Mouse (Mus musculus): Measurements from ENCODE around the gene Thsd4. TPM values are rescaled to one million over a fixed set of nuclear protein-coding genes. Genes with fewer than 3 reads are reported as not detected.

Thsd4 gene
- polyA plus RNA-seq, 1 experiment, result 1.3 TPM

GRCm38 (mm10) chr9:60117831-60118230, 404.0 kb downstream of the Thsd4 start:
- no peaks in the 10 kb centered on the region for H3K79me3 ChIP-seq (ENCODE audit: low read depth)
- no peak overlapping the region for H3K4me3 ChIP-seq (ENCODE audit: insufficient read depth, poor library complexity, severe bottlenecking)
- TF ChIP-seq FOSL1 (IDR thresholded peaks at IDR 0.05; ENCODE audit: insufficient read depth, low read length, poor library complexity, severe bottlenecking) (no peak), MAX (IDR thresholded peaks at IDR 0.05) (no peak), MYOG (IDR thresholded peaks at IDR 0.05; ENCODE audit: control insufficient read depth, extremely low read depth, insufficient read length) (no peak), USF1 (IDR thresholded peaks at IDR 0.05; ENCODE audit: low read depth) (no peak), CTCF (IDR thresholded peaks at IDR 0.05; ENCODE audit: control insufficient read depth, insufficient read depth, insufficient read length) (no peak), MYOD1 (IDR thresholded peaks at IDR 0.05; ENCODE audit: control insufficient read depth, insufficient read length, low read depth) (no peak), CEBPB (IDR thresholded peaks at IDR 0.05; ENCODE audit: low read depth) (no peak)
- H3K79me2 ChIP-seq (ENCODE audit: control insufficient read depth, insufficient read depth), result no peaks in the 10 kb centered on the region
- H3K27me3 ChIP-seq (ENCODE audit: control insufficient read depth, insufficient read depth, insufficient read length), result peaks cover 10% of the 10 kb centered on the region
- no peak overlapping the region for H3ac ChIP-seq (ENCODE audit: control insufficient read depth, insufficient read length, low read depth)
- H3K36me3 ChIP-seq (ENCODE audit: control insufficient read depth, insufficient read depth), result no peaks in the 10 kb centered on the region

DNA sequence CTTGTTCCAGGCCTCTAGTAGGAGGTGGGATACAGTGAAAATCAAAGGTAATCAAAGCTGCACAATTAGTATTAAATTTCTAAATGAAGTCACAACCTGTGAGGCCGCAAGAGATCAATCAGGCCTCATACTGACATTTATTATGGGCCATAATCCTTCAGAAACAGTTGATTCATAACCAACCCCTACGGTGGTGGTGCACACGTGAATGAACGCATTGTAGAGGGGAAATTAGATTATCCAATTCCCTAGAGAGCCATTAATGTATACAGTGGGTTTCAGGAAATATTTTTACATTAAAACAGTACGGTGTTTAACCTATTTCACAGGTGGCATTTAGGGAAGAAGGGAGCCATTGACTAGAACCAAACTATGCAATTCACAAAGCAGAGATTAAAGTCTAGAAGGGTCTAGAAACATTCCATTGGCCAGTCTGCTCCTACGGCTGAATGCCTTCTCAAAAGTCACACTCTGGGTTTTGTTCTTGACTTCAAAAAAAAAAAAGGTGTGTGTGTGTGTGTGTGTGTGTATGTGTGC, 406.1 kb downstream of the Thsd4 start:
- no peak for TF ChIP-seq CTCF (IDR thresholded peaks at IDR 0.05; ENCODE audit: control insufficient read depth, insufficient read depth, insufficient read length)
- TF ChIP-seq FOSL1 (IDR thresholded peaks at IDR 0.05; ENCODE audit: insufficient read depth, low read length, poor library complexity, severe bottlenecking), result no peak
- TF ChIP-seq MYOG (IDR thresholded peaks at IDR 0.05; ENCODE audit: control insufficient read depth, extremely low read depth, insufficient read length), result no peak
- TF ChIP-seq CEBPB (IDR thresholded peaks at IDR 0.05; ENCODE audit: low read depth), result no peak
- H3K4me3 ChIP-seq (ENCODE audit: insufficient read depth, poor library complexity, severe bottlenecking), result no peak overlapping the region

GRCm38 (mm10) chr9:60115306-60115705, 406.5 kb downstream of the Thsd4 start:
- Histone ChIP-seq H3K79me3 (ENCODE audit: low read depth) (no peaks in the 10 kb centered on the region), H3K4me3 (ENCODE audit: insufficient read depth, poor library complexity, severe bottlenecking) (no peak overlapping the region), H3K36me3 (ENCODE audit: control insufficient read depth, insufficient read depth) (no peaks in the 10 kb centered on the region), H3K79me2 (ENCODE audit: control insufficient read depth, insufficient read depth) (no peaks in the 10 kb centered on the region), H3K27me3 (ENCODE audit: control insufficient read depth, insufficient read depth, insufficient read length) (peaks cover 19% of the 10 kb centered on the region), H3ac (ENCODE audit: control insufficient read depth, insufficient read length, low read depth) (no peak overlapping the region)
- no peak for TF ChIP-seq MYOG (IDR thresholded peaks at IDR 0.05; ENCODE audit: control insufficient read depth, extremely low read depth, insufficient read length)

More for the DNA sequence above, 406.1 kb downstream of the Thsd4 start:
- H3K36me3 ChIP-seq (ENCODE audit: control insufficient read depth, insufficient read depth), result no peaks in the 10 kb centered on the region
- H3ac ChIP-seq (ENCODE audit: control insufficient read depth, insufficient read length, low read depth), result no peak overlapping the region
- peaks cover 15% of the 10 kb centered on the region for H3K27me3 ChIP-seq (ENCODE audit: control insufficient read depth, insufficient read depth, insufficient read length)
- no peaks in the 10 kb centered on the region for H3K79me3 ChIP-seq (ENCODE audit: low read depth)
- H3K79me2 ChIP-seq (ENCODE audit: control insufficient read depth, insufficient read depth), result no peaks in the 10 kb centered on the region

GRCm38 (mm10) chr9:60110200-60110599, 411.6 kb downstream of the Thsd4 start:
- Histone ChIP-seq H3ac (ENCODE audit: control insufficient read depth, insufficient read length, low read depth) (no peak overlapping the region), H3K79me3 (ENCODE audit: low read depth) (no peaks in the 10 kb centered on the region), H3K4me3 (ENCODE audit: insufficient read depth, poor library complexity, severe bottlenecking) (no peak overlapping the region), H3K36me3 (ENCODE audit: control insufficient read depth, insufficient read depth) (no peaks in the 10 kb centered on the region), H3K79me2 (ENCODE audit: control insufficient read depth, insufficient read depth) (no peaks in the 10 kb centered on the region), H3K27me3 (ENCODE audit: control insufficient read depth, insufficient read depth, insufficient read length) (peaks cover 12% of the 10 kb centered on the region)
- TF ChIP-seq MYOD1 (IDR thresholded peaks at IDR 0.05; ENCODE audit: control insufficient read depth, insufficient read length, low read depth) (no peak), MAX (IDR thresholded peaks at IDR 0.05) (no peak), CTCF (IDR thresholded peaks at IDR 0.05; ENCODE audit: control insufficient read depth, insufficient read depth, insufficient read length) (no peak), FOSL1 (IDR thresholded peaks at IDR 0.05; ENCODE audit: insufficient read depth, low read length, poor library complexity, severe bottlenecking) (no peak), MYOG (IDR thresholded peaks at IDR 0.05; ENCODE audit: control insufficient read depth, extremely low read depth, insufficient read length) (no peak), CEBPB (IDR thresholded peaks at IDR 0.05; ENCODE audit: low read depth) (no peak), USF1 (IDR thresholded peaks at IDR 0.05; ENCODE audit: low read depth) (no peak)

DNA sequence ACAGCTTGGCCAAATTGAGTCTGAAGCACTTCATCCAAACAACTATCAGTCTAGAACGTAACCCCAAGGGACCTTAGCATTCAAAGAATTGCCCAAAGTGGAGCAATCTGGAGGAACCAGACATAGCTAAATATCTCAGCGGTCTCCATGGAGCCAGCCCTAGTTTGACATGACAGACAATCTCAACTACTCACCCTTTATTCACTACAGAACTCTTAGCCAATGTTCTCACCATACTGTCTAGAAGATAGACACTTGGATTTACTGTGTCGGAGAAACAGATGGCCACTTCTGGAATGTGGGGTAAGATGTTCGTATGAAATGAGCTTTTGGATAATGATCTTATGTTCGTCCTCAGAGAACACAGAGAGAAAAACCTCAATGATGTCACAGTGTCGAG, 415.2 kb downstream of the Thsd4 start:
- no peaks in the 10 kb centered on the region for H3K79me3 ChIP-seq (ENCODE audit: low read depth)
- no peaks in the 10 kb centered on the region for H3K36me3 ChIP-seq (ENCODE audit: control insufficient read depth, insufficient read depth)
- TF ChIP-seq CEBPB (IDR thresholded peaks at IDR 0.05; ENCODE audit: low read depth) (no peak), MAX (IDR thresholded peaks at IDR 0.05) (no peak), USF1 (IDR thresholded peaks at IDR 0.05; ENCODE audit: low read depth) (no peak), FOSL1 (IDR thresholded peaks at IDR 0.05; ENCODE audit: insufficient read depth, low read length, poor library complexity, severe bottlenecking) (no peak), MYOG (IDR thresholded peaks at IDR 0.05; ENCODE audit: control insufficient read depth, extremely low read depth, insufficient read length) (no peak), MYOD1 (IDR thresholded peaks at IDR 0.05; ENCODE audit: control insufficient read depth, insufficient read length, low read depth) (no peak), CTCF (IDR thresholded peaks at IDR 0.05; ENCODE audit: control insufficient read depth, insufficient read depth, insufficient read length) (no peak)
- H3K27me3 ChIP-seq (ENCODE audit: control insufficient read depth, insufficient read depth, insufficient read length), result peaks cover 16% of the 10 kb centered on the region
- no peak overlapping the region for H3ac ChIP-seq (ENCODE audit: control insufficient read depth, insufficient read length, low read depth)
- no peaks in the 10 kb centered on the region for H3K79me2 ChIP-seq (ENCODE audit: control insufficient read depth, insufficient read depth)
- H3K4me3 ChIP-seq (ENCODE audit: insufficient read depth, poor library complexity, severe bottlenecking), result no peak overlapping the region

DNA sequence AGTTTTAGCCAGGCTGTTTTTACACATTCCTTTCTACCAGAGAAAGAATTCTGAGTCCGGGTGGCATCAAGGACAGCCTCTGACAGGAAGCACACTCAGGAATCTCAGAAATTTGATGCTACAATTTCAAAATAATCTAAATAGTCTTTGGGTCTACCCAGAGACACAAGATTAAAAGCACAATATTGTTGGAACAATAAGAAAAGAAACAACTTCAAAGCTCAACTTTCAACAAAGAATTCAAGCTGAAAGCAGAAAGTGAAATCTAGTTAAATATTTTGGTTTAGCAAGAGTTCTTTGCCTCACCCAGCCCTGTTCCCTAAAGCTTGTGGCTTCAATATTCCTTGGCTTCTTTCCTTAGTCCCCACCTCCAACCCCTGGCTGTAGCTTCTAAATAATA, 415.7 kb downstream of the Thsd4 start:
- no peak overlapping the region for H3ac ChIP-seq (ENCODE audit: control insufficient read depth, insufficient read length, low read depth)
- H3K79me3 ChIP-seq (ENCODE audit: low read depth), result no peaks in the 10 kb centered on the region
- H3K79me2 ChIP-seq (ENCODE audit: control insufficient read depth, insufficient read depth), result no peaks in the 10 kb centered on the region
- peaks cover 18% of the 10 kb centered on the region for H3K27me3 ChIP-seq (ENCODE audit: control insufficient read depth, insufficient read depth, insufficient read length)
- TF ChIP-seq FOSL1 (IDR thresholded peaks at IDR 0.05; ENCODE audit: insufficient read depth, low read length, poor library complexity, severe bottlenecking) (no peak), MYOG (IDR thresholded peaks at IDR 0.05; ENCODE audit: control insufficient read depth, extremely low read depth, insufficient read length) (no peak), CEBPB (IDR thresholded peaks at IDR 0.05; ENCODE audit: low read depth) (no peak)
- no peaks in the 10 kb centered on the region for H3K36me3 ChIP-seq (ENCODE audit: control insufficient read depth, insufficient read depth)
- H3K4me3 ChIP-seq (ENCODE audit: insufficient read depth, poor library complexity, severe bottlenecking), result no peak overlapping the region
